Mouse (Mus musculus): Measurements from ENCODE around the gene Cog7.

DNA sequence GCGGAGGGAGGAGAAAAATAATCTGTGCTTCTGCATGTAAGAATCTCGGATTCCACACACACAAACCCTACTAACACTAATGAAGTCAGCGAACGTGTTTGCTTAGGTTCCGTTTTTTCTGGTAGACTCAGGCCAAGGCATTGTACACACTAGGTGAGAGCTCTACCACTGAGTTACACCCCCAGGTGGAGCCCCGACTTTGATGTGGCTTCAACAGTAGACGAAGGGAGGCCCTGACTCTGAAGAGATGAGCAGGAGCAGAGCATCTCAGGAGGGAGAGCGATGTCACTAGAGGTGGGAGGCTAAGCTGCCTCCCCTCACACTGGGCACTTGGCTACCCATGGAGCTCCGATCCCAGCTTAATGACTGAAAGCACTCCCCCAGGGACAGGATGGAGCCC lies 12.7 kb downstream of the Cog7 start:
- no peak for TF ChIP-seq CTCF (IDR thresholded peaks at IDR 0.05; ENCODE audit: low read depth)
- no peak for TF ChIP-seq EP300 (optimal IDR thresholded peaks at IDR 0.05)

All from stomach, postnatal 0 days (tissue).